Mouse (Mus musculus): ENCODE measurements around the gene Serp1.

Gene Serp1

DNA sequence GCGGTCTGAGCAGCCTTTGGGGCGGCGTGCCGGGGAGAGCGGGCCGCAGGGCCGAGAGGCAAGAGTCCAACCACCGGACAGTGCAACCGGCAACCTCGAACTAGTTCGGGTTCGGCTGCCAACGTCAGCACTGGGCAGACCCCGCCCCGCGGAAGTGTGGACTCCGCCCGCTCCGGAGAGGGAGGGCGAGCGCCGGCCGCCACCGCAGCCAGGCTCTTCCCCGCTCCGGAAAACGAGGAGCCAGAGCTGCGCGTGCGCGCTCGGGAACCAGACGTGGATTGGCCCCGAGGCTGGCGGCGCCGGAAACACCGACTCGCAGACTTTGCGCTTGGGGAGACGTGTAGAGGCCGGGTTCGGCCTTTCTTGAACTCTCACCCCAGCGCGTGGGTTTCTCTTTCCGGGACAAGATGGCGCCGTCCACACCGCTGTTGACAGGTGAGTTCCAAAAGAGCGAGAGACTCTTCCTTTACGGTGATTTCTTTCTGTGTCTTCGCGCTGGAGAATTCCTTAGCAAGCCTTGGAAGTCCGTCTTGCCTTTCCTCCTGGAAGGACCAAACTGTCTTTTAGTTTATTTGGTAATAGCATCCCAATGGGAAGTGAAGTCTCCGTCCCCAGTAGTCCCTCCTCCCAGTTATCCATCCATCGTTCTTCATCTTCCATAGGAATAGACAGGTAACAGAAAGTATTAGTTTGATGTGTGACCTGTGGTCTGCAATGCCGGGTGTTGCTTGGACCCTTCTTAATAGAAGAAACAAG is at the start of gene Serp1, which contains the start of gene Eif2a:
Gene Serp1 (minus strand): TSS at position 241 of the 756 bp plus-strand sequence.
Gene Eif2a (plus strand): TSS at position 170 of the 756 bp plus-strand sequence.
- peak; percentile 99 for DNase-seq (ENCODE audit: low read depth)

GRCm38 (mm10) chr3:58570821-58571220 is 45.1 kb upstream of the Serp1 start:
- no peak for DNase-seq (ENCODE audit: low read depth)

- no peak for DNase-seq (ENCODE audit: low read depth)
These were observed 35.7 kb upstream of the Serp1 start for GRCm38 (mm10) chr3:58561437-58561836.

DNA sequence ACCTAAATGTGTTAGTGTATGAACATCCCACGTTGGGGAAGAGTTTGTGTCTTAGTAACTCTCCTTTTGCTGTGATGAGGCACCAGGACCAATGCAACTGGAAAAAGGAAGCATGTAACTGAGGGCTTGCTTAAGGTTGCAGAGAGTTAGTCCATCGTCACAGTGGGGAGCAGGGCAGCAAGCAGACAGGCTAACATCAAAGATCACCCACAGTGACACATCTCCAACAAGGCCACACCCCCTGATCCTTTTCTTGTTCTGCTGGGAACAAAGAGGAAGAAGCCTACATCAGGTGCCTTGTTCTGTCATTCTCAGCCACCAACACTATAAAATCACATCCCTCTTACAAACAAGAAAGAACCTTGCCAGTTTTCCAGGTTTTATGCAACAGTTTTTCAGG is 34.2 kb upstream of the Serp1 start:
- DNase-seq (ENCODE audit: low read depth) = no peak

- no peak for DNase-seq (ENCODE audit: low read depth)
These were observed 31.0 kb upstream of the Serp1 start for GRCm38 (mm10) chr3:58556649-58557048.

DNA sequence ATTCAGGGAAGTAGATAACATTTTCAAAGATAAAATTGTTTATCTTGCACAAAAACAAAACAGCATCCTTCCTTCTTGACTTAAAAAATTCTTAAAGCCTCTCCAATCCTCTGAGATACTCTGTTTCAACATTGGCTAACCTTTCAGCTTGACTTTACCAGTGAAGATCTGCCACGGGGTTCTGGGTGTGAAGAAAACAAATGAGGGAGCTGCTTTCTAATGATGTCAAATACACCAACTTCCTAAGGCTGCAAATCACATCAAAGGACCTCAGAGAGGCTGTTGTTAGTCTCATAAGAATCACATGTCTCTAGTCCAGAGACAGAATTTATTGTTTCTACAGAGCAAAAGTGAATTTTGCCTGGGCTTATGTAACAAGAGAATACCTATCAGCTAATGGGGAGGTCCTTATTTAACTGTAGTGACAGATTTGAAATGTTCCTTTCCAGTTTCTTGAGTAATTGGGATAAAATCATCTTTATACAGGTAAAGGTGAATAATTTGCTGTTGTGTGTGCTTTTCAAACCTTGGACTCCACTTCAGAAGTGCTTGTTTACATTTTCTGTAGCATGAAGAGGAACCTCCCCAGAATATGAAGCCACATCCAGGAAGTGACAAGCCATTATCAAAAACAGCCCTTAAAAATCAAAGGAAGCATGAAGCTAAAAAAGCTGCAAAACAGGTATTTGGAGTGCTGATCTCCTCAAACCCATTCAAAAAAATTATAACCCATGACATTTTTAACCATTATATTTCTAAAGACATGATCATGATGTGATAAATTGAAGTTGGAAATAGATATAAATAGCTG is 26.5 kb upstream of the Serp1 start:
- no peak for DNase-seq (ENCODE audit: low read depth)

DNA sequence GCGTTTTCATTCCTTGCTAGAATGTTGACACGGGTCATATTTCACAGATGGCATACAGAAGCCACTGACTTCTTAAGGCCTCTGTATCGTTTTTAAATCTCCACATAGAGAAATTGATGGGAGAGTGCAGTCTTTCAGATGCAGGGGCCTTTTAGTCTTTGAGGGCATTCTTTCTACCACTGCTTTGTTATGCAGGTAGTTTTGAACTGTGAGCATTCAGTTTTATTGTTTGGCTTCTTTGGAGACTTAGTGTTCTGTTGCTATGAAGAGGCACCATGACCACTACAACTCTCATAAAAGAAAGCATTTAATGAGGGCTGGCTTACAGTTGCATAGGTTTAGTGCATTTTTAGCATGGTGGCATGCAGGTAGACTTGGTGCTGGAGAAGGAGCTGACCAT is 10.9 kb upstream of the Serp1 start:
- no peak for DNase-seq (ENCODE audit: low read depth)

GRCm38 (mm10) chr3:58526408-58526737 is 681 bp upstream of the Serp1 start:
- DNase-seq (ENCODE audit: low read depth) = peak; percentile 50

DNA sequence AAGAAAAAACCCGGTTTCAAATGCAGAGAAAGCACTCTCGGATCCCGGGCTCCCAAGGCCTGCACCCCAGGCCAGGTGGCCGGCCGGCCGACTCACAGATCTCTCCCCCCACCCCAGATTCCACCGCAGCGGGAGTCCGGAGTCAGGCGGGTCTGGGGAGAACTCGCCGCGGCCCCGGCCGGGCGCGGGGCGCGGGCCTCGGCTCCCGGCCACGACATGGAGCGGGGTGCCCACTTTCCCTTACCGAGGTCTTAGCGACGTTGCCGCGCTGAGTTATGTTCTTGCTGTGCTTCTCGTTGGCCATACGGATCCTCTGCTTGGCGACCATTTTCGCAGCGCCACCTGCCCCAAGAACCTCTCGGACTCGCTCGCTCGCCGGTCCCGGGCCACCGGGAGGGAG is 526 bp downstream of the Serp1 start:
- no peak for DNase-seq (ENCODE audit: low read depth)

DNA sequence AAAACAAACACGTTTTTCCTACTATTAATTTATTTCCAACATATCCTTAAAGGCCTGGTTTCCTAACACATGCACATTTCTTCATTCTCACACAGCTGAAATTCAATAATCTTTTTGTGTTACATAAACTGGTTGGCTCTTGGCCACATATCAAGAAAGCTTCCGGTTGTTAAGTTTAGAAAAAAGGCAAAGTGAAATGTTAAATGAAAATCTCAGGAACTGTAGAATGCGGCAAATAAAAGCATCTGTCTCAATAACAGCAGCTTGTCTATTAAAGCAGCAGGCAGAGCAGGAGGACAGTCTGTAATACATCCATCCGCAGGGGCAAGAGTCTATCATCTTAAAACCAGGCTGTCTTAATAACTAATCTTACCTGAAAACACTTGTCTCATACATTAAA is 1.4 kb downstream of the Serp1 start:
- DNase-seq (ENCODE audit: low read depth) = peak; percentile 45

DNA sequence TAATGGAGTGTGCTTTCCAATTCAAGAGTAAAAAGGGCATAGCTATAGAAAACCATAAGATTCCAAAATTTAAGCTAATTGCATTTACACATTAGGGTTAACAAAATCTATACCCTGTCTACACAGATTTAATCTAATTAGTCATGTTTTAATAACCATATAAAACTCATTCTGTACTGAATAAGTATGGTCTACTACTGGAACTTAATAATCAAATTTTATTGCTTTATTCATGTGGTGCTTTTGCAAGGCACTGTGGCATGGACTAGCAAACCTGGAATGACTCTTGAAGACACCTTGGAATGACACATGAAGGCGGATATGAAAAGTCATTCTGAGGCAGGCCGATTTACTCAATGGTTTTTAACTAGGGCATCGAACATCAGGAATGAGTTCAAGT is 2.3 kb downstream of the Serp1 start:
- DNase-seq (ENCODE audit: low read depth) = no peak

- DNase-seq (ENCODE audit: low read depth) = no peak
These were observed 4.3 kb downstream of the Serp1 start for GRCm38 (mm10) chr3:58521361-58521760.

GRCm38 (mm10) chr3:58520286-58520685 is 5.4 kb downstream of the Serp1 start:
- no peak for DNase-seq (ENCODE audit: low read depth)

DNA sequence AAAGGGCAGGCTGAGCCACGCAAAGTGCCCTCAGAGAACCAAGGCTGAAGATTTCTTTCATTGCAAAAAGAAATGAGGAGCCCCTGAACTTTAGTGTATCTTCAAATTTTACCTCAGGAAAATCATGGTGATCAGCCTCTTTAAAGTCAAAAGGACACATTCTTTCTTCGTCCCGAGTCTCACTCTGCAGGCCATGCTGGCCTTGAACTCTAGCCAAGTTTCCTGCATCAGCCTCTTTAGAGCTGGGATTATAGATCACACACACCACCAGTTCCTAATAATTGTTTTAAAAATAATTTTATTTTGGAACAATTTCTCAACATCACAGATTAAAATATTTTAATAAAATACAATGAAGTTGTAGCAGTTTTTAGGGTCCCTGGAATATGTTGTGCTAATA is 6.2 kb downstream of the Serp1 start:
- DNase-seq (ENCODE audit: low read depth) = no peak

DNA sequence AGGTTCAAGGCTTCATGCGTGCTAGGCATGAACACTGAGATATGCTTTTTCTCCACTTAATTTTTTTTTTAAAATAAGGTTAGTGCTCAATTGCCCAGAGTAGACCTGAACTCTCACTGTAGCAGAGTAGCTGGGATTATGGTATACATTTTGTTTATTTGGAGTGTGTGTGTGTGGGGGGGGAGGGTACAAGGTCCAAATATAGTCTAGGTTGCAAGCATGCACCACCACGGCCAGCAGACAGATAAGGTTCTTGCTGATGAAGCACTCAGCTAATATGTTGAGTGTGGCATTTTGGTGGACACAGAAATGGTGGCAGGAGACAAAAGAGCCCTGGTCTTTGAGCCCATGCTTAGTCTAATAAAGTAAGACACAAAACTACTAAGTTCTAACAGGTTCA is 6.7 kb downstream of the Serp1 start:
- no peak for DNase-seq (ENCODE audit: low read depth)

- no peak for DNase-seq (ENCODE audit: low read depth)
These were observed 7.9 kb downstream of the Serp1 start for GRCm38 (mm10) chr3:58517800-58518199.

- no peak for DNase-seq (ENCODE audit: low read depth)
These were observed 8.4 kb downstream of the Serp1 start for GRCm38 (mm10) chr3:58517258-58517657.

- DNase-seq (ENCODE audit: low read depth) = no peak
These were observed 9.1 kb downstream of the Serp1 start for GRCm38 (mm10) chr3:58516602-58516976.

DNA sequence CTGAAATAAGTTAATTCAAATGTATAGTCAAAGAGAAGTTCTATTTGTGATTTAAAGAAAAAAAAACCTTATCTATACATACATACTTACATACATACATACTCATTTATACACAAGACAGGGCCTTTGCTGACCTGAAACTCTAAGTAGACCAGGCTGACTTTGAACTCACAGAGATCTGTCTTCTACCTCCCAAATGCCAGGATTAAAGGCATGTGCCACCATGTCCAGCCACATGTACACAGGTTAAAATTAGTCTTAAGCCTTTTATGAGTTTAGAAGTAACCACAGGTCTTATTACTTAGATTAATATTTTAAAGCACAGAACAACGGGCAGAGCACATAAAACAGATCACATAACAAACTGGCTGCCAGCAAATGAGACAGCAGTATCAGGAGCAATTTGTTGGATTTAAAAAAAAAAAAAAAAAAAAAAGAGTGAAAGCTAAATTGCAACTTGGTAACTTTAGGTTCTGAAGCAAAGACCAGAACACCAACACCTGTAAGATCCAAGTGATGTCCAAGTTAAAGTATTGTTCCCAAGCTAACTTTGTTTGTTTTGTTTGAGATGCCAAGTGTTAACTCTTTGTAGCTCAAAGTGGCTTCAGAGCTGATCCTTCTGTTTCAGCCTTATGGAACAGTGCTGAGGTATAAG is 9.6 kb downstream of the Serp1 start:
- DNase-seq (ENCODE audit: low read depth) = no peak

GRCm38 (mm10) chr3:58513483-58513882 is 12.2 kb downstream of the Serp1 start:
- DNase-seq (ENCODE audit: low read depth) = no peak

- DNase-seq (ENCODE audit: low read depth) = no peak
These were observed 13.0 kb downstream of the Serp1 start for GRCm38 (mm10) chr3:58512740-58513139.

GRCm38 (mm10) chr3:58511581-58511980 is 14.1 kb downstream of the Serp1 start:
- DNase-seq (ENCODE audit: low read depth) = peak; percentile 14

Measured in NIH3T3 (cell line).